Mouse (Mus musculus): Measurements from ENCODE around the gene Actr2.

DNA sequence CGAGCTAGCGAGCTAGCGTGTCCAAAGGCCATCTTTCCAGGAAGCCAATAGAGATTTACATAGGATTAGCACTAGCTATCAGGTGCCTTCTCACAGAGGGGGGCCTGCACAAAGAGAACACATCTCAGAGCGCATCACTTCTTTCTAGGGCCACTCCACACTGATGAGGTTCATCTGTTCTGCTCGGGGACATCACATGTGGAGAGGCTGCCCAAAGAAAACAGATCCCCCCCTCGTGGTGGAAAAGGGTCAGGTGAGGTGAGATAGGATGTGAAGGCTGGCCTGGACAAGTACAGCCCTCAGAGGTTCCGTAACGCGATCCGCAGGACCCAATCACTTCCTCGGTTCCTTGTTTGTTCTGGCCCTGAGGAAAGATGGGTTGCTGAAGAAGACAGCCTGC, 86.8 kb downstream of the Actr2 start:
- TF ChIP-seq POLR2A (IDR thresholded peaks at IDR 0.05; ENCODE audit: control insufficient read depth, low read depth, low read length) (no peak), CTCF (IDR thresholded peaks at IDR 0.05; ENCODE audit: control insufficient read depth, insufficient read depth, insufficient replicate concordance, low read depth, low read length) (no peak)

Measured in testis, adult 2 months (tissue).